Mouse (Mus musculus) heart, postnatal 0 days (tissue): ENCODE results near the gene Mettl7a3.

Experiments used
- CTCF ChIP-seq: IDR thresholded peaks from 2 replicates; pipeline ENCODE4 v1.5.1; 2016; ENCODE audit warnings: antibody characterized with exemption, control low read depth, low read depth
- EP300 ChIP-seq: IDR thresholded peaks from 2 replicates; pipeline ENCODE4 v1.6.1; 2016; ENCODE audit warnings: antibody characterized with exemption, low read depth

DNA sequence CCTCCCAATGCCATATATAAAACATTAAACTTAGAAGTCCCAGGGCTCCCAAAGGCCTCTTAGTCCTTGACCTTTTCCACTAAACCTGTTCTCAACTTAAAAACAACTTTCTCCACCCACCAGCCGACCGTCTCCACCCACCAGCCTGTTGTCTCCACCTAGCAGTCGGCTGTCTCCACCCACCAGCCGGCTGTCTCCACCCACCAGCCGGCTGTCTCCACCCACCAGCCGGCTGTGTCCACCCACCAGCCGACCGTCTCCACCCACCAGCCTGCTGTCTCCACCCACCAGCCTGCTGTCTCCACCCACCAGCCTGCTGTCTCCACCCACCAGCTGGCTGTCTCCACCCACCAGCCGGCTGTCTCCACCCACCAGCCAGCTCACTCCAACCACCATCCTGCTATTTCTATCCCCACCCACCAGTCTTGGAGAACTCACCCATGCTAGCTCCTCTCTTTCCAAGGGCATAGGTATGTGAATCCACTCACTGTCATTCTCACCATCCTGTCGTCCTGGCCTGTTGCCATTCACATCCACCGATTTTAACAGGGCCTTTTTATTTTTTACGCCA is 10.6 kb upstream of the Mettl7a3 start:
- TF ChIP-seq CTCF (no peak), EP300 (no peak)
